Mouse (Mus musculus) heart, adult 2 months (tissue): ENCODE results near the gene Erc2. TPM values are rescaled to one million over a fixed set of nuclear protein-coding genes. Genes with fewer than 3 reads are reported as not detected.

ENCODE experiments used
- DNase-seq, 2 experiments: peaks; one replicate each; pipeline ENCODE4 v3.0.0; 2021
- H3K27ac ChIP-seq: fragments of 200-600 bp; 2 replicates; pipeline ENCODE4 v1.8.1; 2022
- H3K27me3 ChIP-seq: fragments of 200-500 bp; 2 replicates; pipeline ENCODE4 v1.6.1; 2012; ENCODE audit warnings: mild to moderate bottlenecking, low read length, inconsistent platforms, mixed read lengths; ENCODE audit not compliant: control insufficient read depth, insufficient read depth
- H3K36me3 ChIP-seq: fragments of 200-500 bp; 2 replicates; pipeline ENCODE4 v1.6.1; 2012; ENCODE audit warnings: low read length, inconsistent platforms; ENCODE audit not compliant: control insufficient read depth, insufficient read depth
- H3K4me1 ChIP-seq: fragments of 200-500 bp; 2 replicates; pipeline ENCODE4 v1.6.1; 2011; ENCODE audit warnings: low read length; ENCODE audit not compliant: control insufficient read depth, insufficient read depth
- H3K4me3 ChIP-seq: fragments of 200-600 bp; 2 replicates; pipeline ENCODE4 v1.8.1; 2022
- H3K79me2 ChIP-seq: fragments of 200-500 bp; replicated peaks from 2 replicates; pipeline ENCODE4 v1.6.1; 2012; ENCODE audit warnings: mild to moderate bottlenecking, inconsistent platforms, low read length, moderate library complexity, mixed read lengths; ENCODE audit not compliant: control insufficient read depth, insufficient read depth
- H3K9ac ChIP-seq: fragments of 200-500 bp; 2 replicates; pipeline ENCODE4 v1.6.1; 2012; ENCODE audit warnings: low read depth, mild to moderate bottlenecking, control low read depth, inconsistent platforms, low read length, mixed read lengths
- CTCF ChIP-seq: fragments of 200-600 bp; IDR thresholded peaks from 2 replicates; pipeline ENCODE4 v1.8.1; 2022; ENCODE audit warnings: antibody characterized with exemption, mild to moderate bottlenecking, moderate library complexity
- EP300 ChIP-seq: fragments of 200-500 bp; IDR thresholded peaks from 2 replicates; pipeline ENCODE4 v1.6.1; 2011; ENCODE audit warnings: low read depth, low read length, control low read depth; ENCODE audit not compliant: insufficient read depth
- POLR2A ChIP-seq: fragments of 200-500 bp; IDR thresholded peaks from 2 replicates; pipeline ENCODE4 v1.6.1; 2011; ENCODE audit warnings: mild to moderate bottlenecking, low read depth, low read length, control low read depth; ENCODE audit not compliant: insufficient read depth
- WGBS: fragments of 180-500 bp; shearing (Covaris S2); methylation state at CpG from one replicate; pipeline ENCODE4 v1.1.7; 2018; 5-methylcytosine and 5-hydroxymethylcytosine counted together
- intact Hi-C: fragments of 180-260 bp; cut with DNase I; formaldehyde crosslinking; loops from one replicate; pipeline ENCODE4 v1.15.1; 2025
- polyA plus RNA-seq: library from polyadenylated mRNA; depleted of rRNA; stranded (reverse); fragments of >200 nt; gene quantifications from 2 replicates; pipeline ENCODE4 v1.2.3, GENCODE M21; 2012
- total RNA-seq, 2 experiments: library from RNA; stranded (reverse); gene quantifications; 2 replicates each; pipeline ENCODE4 v1.2.3; 2021

The Erc2 gene
- total and polyA plus RNA-seq, 3 experiments = 0.49 to 0.68 (median 0.64) TPM

DNA sequence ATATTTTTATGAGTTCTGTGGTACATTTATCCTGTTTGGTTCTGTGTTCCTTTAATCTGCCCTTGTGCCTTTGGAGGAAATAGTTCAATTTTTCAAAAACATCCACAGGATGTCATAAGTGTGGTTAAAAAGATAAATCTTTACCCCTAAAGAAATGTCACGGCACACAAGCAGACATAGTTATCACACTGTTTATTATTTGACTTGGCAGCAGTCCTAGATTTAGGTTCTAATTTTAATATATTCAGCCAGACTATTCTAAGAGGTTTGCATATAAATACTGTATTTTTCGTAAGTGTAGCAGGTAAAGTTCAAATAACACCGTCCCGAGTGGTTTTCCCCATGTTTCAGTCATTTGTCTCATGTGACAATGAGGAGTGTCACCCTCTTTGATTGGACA is 548.5 kb downstream of the Erc2 start:
- intact Hi-C loops = no loop called here
- DNase-seq = no peak
- Histone ChIP-seq H3K36me3 (no peaks in the 10 kb centered on the region), H3K4me3 (no peak overlapping the region), H3K27ac (no peak overlapping the region), H3K4me1 (no peaks in the 10 kb centered on the region), H3K27me3 (no peaks in the 10 kb centered on the region), H3K9ac (no peak overlapping the region), H3K79me2 (no peaks in the 10 kb centered on the region)
- 55% methylated on average over 4 of the region's 4 CpGs for WGBS
- TF ChIP-seq EP300 = no peak
- no peak for TF ChIP-seq POLR2A
- TF ChIP-seq CTCF = no peak

DNA sequence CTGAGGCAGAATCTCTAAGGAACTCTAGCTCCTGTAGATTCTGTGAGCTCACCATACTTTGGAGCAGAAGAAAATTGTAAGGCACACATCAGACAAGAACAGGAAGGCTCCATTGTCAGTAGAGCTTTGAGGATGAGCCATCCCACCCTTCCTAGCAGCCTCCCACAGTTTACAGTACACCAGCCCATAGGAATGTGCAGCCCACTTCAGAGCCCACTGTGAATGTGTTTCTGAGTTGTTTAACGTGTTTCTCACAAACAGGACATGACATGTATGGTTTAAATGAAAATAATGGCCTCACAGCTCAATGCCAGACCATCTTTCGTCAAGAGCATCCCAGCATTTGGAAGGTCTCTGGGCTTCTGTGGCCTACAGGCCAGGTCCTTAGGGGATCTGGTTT is 549.1 kb downstream of the Erc2 start:
- WGBS = 76% methylated on average over 2 of the region's 2 CpGs
- DNase-seq = no peak
- H3K9ac ChIP-seq = no peak overlapping the region
- H3K4me1 ChIP-seq = no peaks in the 10 kb centered on the region
- H3K4me3 ChIP-seq = no peak overlapping the region
- no peak for TF ChIP-seq EP300
- TF ChIP-seq CTCF = no peak
- TF ChIP-seq POLR2A = no peak
- no peaks in the 10 kb centered on the region for H3K27me3 ChIP-seq
- H3K36me3 ChIP-seq = no peaks in the 10 kb centered on the region
- no peaks in the 10 kb centered on the region for H3K79me2 ChIP-seq
- no peak overlapping the region for H3K27ac ChIP-seq
- intact Hi-C loops = no loop called here

- Histone ChIP-seq H3K4me1 (no peaks in the 10 kb centered on the region), H3K36me3 (no peaks in the 10 kb centered on the region), H3K9ac (no peak overlapping the region), H3K4me3 (no peak overlapping the region), H3K79me2 (no peaks in the 10 kb centered on the region), H3K27me3 (no peaks in the 10 kb centered on the region), H3K27ac (no peak overlapping the region)
- no peak for DNase-seq
- TF ChIP-seq EP300 (no peak), CTCF (no peak), POLR2A (no peak)
- intact Hi-C loops = no loop called here
- WGBS = 85% methylated on average over 4 of the region's 4 CpGs
These were observed 551.5 kb downstream of the Erc2 start for GRCm38 (mm10) chr14:28173736-28174135.

GRCm38 (mm10) chr14:28181070-28181825 is 559.0 kb downstream of the Erc2 start:
- Histone ChIP-seq H3K4me1 (peaks cover 4% of the 10 kb centered on the region; the same call in 1 of the 2 replicates), H3K36me3 (no peaks in the 10 kb centered on the region; the same call in none of the 2 replicates), H3K27me3 (no peaks in the 10 kb centered on the region), H3K27ac (peak overlapping the region; percentile 45), H3K79me2 (no peaks in the 10 kb centered on the region), H3K9ac (no peak overlapping the region), H3K4me3 (no peak overlapping the region)
- DNase-seq = peak in 1 of 2 experiments; percentile 4
- intact Hi-C loops = no loop called here
- WGBS = 11% methylated on average over 4 of the region's 4 CpGs
- TF ChIP-seq EP300 (0 out of 2 replicates have a peak, but pooled peaks have one; percentile 12), POLR2A (no peak), CTCF (no peak)

DNA sequence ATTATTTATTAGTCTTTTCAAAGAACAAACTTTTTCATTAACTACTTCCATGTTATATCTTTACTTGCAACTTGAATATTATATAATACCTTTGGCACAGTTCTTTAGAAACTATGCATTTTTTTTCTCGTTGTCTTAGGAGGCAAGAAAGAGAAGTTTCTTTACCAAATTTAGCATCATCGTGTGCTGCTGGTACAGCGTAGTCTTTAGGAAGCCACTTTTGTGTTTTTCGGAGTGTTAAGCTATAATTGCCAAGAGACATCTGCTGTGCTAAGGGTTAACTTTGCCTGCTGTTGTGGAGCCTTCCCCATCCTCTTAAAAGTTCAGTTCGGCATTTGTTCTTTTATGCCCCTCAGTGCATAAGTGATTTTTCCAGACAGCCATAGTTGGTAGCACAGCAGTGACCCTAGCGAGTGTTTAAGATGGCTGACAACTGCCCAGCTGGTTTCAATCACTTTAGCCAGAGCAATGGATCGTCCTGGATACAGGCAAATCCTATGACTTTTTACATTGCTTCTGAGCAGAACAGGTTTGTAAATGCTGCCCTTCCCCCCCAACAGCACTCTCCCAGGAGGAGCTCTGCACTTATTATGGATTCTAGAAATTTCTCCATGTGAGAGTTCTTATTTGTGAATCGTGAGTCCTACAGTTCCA is 570.6 kb downstream of the Erc2 start:
- intact Hi-C loops = no loop called here
- TF ChIP-seq POLR2A = no peak
- no peak for TF ChIP-seq CTCF
- TF ChIP-seq EP300 = no peak
- no peaks in the 10 kb centered on the region for H3K4me1 ChIP-seq
- WGBS = 77% methylated on average over 8 of the region's 8 CpGs
- H3K4me3 ChIP-seq = no peak overlapping the region
- H3K36me3 ChIP-seq = no peaks in the 10 kb centered on the region
- no peak for DNase-seq
- H3K27me3 ChIP-seq = no peaks in the 10 kb centered on the region
- no peaks in the 10 kb centered on the region for H3K79me2 ChIP-seq
- H3K27ac ChIP-seq = no peak overlapping the region
- no peak overlapping the region for H3K9ac ChIP-seq

GRCm38 (mm10) chr14:28203874-28204273 is 581.6 kb downstream of the Erc2 start:
- Histone ChIP-seq H3K4me1 (no peaks in the 10 kb centered on the region), H3K9ac (no peak overlapping the region), H3K27ac (no peak overlapping the region), H3K4me3 (no peak overlapping the region), H3K79me2 (no peaks in the 10 kb centered on the region), H3K27me3 (no peaks in the 10 kb centered on the region), H3K36me3 (no peaks in the 10 kb centered on the region)
- WGBS = 71% methylated on average over 4 of the region's 4 CpGs
- intact Hi-C loops = no loop called here
- DNase-seq = no peak
- TF ChIP-seq EP300 (no peak), CTCF (no peak), POLR2A (no peak)
